Mouse (Mus musculus) midbrain, embryonic 12.5 days (tissue): ENCODE results near the gene Mnx1. TPM values are rescaled to one million over a fixed set of nuclear protein-coding genes. Genes with fewer than 3 reads are reported as not detected.

Source experiments
- ATAC-seq: fragments of 200-750 bp; cut with Nextera tagmentation; 2 replicates; pipeline ENCODE4 v1.8.0; 2017; ENCODE audit warnings: low read depth, moderate TSS enrichment, moderate library complexity; ENCODE audit not compliant: low FRiP score
- H3K27ac ChIP-seq: fragments of 300-500 bp; sonication (generic); replicated peaks from 2 replicates; pipeline ENCODE4 v1.5.1; 2016; ENCODE audit warnings: mild to moderate bottlenecking
- H3K27me3 ChIP-seq: fragments of 300-500 bp; sonication (generic); 2 replicates; pipeline ENCODE4 v1.6.1; 2016; ENCODE audit warnings: mild to moderate bottlenecking
- H3K36me3 ChIP-seq: fragments of 300-500 bp; sonication (generic); 2 replicates; pipeline ENCODE4 v1.6.1; 2016
- H3K4me1 ChIP-seq: fragments of 300-500 bp; sonication (generic); 2 replicates; pipeline ENCODE4 v1.6.1; 2016
- H3K4me2 ChIP-seq: fragments of 300-500 bp; sonication (generic); replicated peaks from 2 replicates; pipeline ENCODE4 v1.6.1; 2016; ENCODE audit warnings: mild to moderate bottlenecking, moderate library complexity
- H3K4me3 ChIP-seq: fragments of 300-500 bp; sonication (generic); 2 replicates; pipeline ENCODE4 v1.5.1; 2016; ENCODE audit warnings: mild to moderate bottlenecking
- H3K9ac ChIP-seq: fragments of 300-500 bp; sonication (generic); replicated peaks from 2 replicates; pipeline ENCODE4 v1.6.1; 2016; ENCODE audit warnings: mild to moderate bottlenecking, moderate library complexity
- H3K9me3 ChIP-seq: fragments of 300-500 bp; sonication (generic); 2 replicates; pipeline ENCODE4 v1.6.1; 2016; ENCODE audit warnings: mild to moderate bottlenecking
- WGBS: fragments of 180-500 bp; shearing (Covaris S2); methylation state at CpG from one replicate; pipeline ENCODE4 v1.1.7; 2016; 5-methylcytosine and 5-hydroxymethylcytosine counted together
- polyA plus RNA-seq: library from polyadenylated mRNA; unstranded; fragments of >200 nt; fragmentation: Nextera tagmentation; extraction: Ambion mirVana; gene quantifications from 2 replicates; pipeline ENCODE4 v1.2.1, GENCODE M21; 2016

Gene Mnx1
- polyA plus RNA-seq, 1 experiment from 2014 or later: not detected

- H3K36me3 ChIP-seq: no peaks in the 10 kb centered on the region
- no peaks in the 10 kb centered on the region for H3K9me3 ChIP-seq
- no peak overlapping the region for H3K9ac ChIP-seq
- H3K27ac ChIP-seq: no peak overlapping the region
- peaks cover 16% of the 10 kb centered on the region for H3K4me1 ChIP-seq
- no peak overlapping the region for H3K4me2 ChIP-seq
- no peak overlapping the region for H3K4me3 ChIP-seq
- under 1% methylated on average over 5 of the region's 5 CpGs for WGBS
- peaks cover 100% of the 10 kb centered on the region for H3K27me3 ChIP-seq
- ATAC-seq: no peak
Observed at GRCm38 (mm10) chr5:29475556-29475955, 2.7 kb downstream of the Mnx1 start.

DNA sequence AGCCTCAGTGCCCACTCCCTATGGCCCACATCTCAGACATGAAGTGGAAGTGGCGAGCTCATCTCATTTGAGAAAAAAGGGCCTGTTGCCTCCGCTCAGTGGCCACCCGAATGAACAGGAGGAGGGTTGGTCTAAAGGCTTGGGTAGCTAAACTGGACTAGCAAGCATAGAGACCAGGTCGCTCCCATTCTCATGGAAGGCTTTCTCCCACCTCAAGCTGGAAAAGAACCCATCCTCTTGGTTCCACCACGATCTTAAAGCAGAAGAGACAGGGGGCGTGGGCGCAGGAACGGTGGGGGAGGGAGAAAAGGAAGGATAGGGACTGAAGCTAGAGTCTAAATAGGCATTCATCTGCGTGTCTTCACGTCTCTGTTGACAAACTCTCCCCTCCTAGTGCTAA, 3.2 kb downstream of the Mnx1 start:
- Histone ChIP-seq H3K4me3 (no peak overlapping the region), H3K27ac (no peak overlapping the region), H3K36me3 (no peaks in the 10 kb centered on the region), H3K27me3 (peaks cover 100% of the 10 kb centered on the region), H3K9ac (no peak overlapping the region), H3K9me3 (no peaks in the 10 kb centered on the region), H3K4me2 (no peak overlapping the region), H3K4me1 (peaks cover 16% of the 10 kb centered on the region)
- no peak for ATAC-seq
- 2% methylated on average over 10 of the region's 10 CpGs for WGBS

DNA sequence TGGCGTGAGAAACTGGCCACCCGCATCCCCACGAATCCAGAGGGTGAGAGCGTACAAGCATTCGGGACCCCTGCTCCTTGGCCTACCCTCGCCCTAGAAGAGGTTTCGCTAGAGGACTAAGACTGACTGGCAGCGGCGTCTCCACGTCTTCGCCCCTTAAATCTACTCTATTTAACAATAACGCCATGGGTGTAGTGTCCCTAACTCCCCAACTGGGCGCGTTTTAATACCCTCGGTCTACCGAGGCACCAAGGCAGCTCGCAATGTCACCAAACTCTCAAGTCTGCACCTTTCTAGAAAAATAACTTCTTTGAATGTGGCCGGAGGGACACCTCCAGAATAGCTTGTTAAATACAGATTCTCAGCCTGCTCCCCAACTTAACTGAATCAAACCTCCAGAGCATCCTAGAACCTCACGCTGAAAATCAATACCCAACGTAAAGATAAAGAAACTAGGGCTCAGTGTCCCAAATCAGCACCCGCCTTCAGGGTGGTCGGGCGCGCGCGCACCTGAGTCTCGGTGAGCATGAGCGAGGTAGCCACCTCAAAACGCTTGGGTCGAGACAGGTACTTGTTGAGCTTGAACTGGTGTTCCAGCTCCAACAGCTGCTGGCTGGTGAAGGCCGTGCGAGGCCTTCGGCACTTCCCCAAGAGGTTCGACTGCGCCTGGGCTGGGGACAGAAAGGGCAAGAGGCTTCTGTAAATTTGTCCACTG, 3.9 kb downstream of the Mnx1 start:
- Histone ChIP-seq H3K4me2 (no peak overlapping the region), H3K4me3 (no peak overlapping the region), H3K36me3 (no peaks in the 10 kb centered on the region), H3K27ac (no peak overlapping the region), H3K9me3 (no peaks in the 10 kb centered on the region), H3K4me1 (peaks cover 16% of the 10 kb centered on the region), H3K9ac (no peak overlapping the region), H3K27me3 (peaks cover 100% of the 10 kb centered on the region)
- no peak for ATAC-seq
- WGBS: 1% methylated on average over 35 of the region's 35 CpGs

DNA sequence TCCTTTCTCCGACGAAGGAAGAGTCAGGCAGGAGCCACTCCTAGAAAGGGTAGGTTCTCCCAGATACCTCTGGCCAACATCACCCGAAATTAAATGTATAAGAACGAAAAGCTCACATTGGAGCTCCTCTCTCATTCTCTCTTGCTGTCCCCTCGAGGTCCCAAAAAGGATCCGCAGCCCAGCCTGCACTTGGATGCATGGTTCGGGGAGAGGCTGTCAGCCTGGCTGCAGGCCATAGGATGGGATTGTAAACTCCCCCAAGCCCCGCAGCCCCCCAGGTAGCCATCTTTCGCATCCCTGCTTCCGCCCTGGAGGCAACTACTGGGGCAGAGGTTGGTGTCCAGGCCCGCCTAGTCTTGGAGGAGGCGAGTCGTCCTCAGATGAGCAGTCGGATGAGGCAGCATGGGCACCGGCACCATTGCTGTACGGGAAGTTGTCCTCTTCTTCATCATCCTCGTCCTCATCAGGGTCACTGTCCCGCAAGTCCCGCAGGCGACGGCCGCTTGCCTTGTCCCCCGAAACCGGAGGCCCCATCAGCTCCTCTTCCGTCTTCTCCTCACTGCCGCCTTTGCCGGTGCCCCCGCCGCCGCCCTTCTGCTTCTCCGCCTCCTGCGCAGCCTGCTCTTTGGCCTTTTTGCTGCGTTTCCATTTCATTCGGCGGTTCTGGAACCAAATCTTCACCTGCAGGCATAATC, 4.6 kb downstream of the Mnx1 start:
- Histone ChIP-seq H3K36me3 (no peaks in the 10 kb centered on the region), H3K4me1 (peaks cover 16% of the 10 kb centered on the region), H3K27ac (no peak overlapping the region), H3K4me3 (no peak overlapping the region), H3K9ac (no peak overlapping the region), H3K4me2 (no peak overlapping the region), H3K27me3 (peaks cover 100% of the 10 kb centered on the region), H3K9me3 (no peaks in the 10 kb centered on the region)
- ATAC-seq: no peak
- under 1% methylated on average over 35 of the region's 35 CpGs for WGBS

GRCm38 (mm10) chr5:29471855-29472665, 6.2 kb downstream of the Mnx1 start:
- WGBS: 1% methylated on average over 22 of the region's 22 CpGs
- Histone ChIP-seq H3K4me1 (peaks cover 12% of the 10 kb centered on the region), H3K4me2 (no peak overlapping the region), H3K27me3 (peaks cover 100% of the 10 kb centered on the region), H3K27ac (no peak overlapping the region), H3K9ac (no peak overlapping the region), H3K36me3 (no peaks in the 10 kb centered on the region), H3K9me3 (no peaks in the 10 kb centered on the region), H3K4me3 (no peak overlapping the region)
- ATAC-seq: no peak

DNA sequence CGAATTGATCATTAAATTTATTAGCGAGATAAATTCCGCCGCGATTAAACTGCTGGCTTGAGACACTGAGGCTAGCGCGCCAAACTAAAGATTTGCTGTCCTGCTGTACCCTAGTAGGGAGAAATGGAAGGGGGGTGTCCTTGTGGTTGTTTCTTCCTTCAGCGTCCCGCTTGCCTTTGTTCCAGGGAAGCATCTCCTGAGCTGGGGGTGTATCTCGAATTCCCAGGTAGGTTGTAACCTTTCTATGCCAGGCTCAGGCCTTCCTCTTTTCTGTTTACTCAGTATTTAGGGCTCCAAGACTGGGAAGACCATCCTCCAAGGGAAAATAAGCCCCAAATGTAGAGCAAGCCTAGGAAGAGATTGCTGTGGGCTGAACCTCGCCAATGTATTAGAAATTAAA, 6.9 kb downstream of the Mnx1 start:
- Histone ChIP-seq H3K27ac (no peak overlapping the region), H3K4me1 (peaks cover 12% of the 10 kb centered on the region), H3K36me3 (no peaks in the 10 kb centered on the region), H3K9me3 (no peaks in the 10 kb centered on the region), H3K9ac (no peak overlapping the region), H3K4me3 (no peak overlapping the region), H3K4me2 (no peak overlapping the region), H3K27me3 (peaks cover 100% of the 10 kb centered on the region)
- under 1% methylated on average over 11 of the region's 11 CpGs for WGBS
- no peak for ATAC-seq

DNA sequence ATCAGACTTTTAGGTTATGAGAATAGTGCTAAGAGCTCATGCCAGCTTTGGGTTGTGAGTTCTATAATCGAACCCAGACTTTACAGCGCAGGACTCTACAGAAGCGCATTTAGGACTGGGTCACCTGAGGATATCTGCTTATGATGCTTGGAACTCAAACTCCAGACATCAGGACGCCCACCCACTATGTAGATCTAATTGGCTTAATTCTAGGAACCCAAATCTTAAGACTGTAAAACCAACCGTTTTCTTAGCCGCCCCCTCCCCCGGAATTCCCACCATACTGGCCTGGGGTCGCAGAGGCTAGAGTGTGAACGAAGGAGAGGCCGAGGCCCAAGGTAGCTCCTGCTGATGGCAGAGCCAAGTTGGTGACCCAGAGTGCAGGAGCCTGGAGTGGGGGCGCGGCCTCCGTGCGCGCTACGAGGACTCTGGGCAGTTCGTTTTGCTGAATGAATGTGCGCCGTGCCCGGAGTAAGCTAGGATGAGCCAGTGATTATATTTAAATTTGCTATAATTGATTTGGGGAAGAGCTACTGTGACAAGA, 7.3 kb downstream of the Mnx1 start:
- H3K27me3 ChIP-seq: peaks cover 100% of the 10 kb centered on the region
- no peak for ATAC-seq
- no peak overlapping the region for H3K4me3 ChIP-seq
- H3K4me1 ChIP-seq: peaks cover 12% of the 10 kb centered on the region
- 2% methylated on average over 20 of the region's 20 CpGs for WGBS
- no peak overlapping the region for H3K9ac ChIP-seq
- no peaks in the 10 kb centered on the region for H3K9me3 ChIP-seq
- H3K4me2 ChIP-seq: no peak overlapping the region
- no peak overlapping the region for H3K27ac ChIP-seq
- H3K36me3 ChIP-seq: no peaks in the 10 kb centered on the region

DNA sequence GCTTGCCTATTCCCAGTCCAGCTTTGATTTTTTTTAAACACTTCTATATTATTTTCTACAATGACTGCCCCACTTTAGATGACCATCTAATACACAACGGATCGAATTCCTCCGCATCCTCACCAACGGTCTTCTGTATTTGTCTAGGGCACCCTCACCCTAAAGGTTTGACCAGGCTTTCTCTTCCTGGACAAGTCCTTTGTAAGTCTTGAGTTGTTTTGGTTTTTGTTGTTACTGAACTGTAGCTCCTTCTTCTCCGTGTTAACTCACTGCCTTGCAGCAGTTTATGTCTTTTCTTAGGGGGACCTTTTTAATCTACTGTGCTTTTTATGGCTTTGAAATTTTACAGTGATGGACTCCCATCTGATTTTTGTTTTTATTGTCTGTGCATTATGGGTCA, 8.0 kb downstream of the Mnx1 start:
- ATAC-seq: no peak
- H3K4me2 ChIP-seq: no peak overlapping the region
- H3K27ac ChIP-seq: no peak overlapping the region
- no peak overlapping the region for H3K4me3 ChIP-seq
- H3K4me1 ChIP-seq: peaks cover 12% of the 10 kb centered on the region
- 9% methylated on average over 5 of the region's 5 CpGs for WGBS
- H3K9me3 ChIP-seq: no peaks in the 10 kb centered on the region
- H3K27me3 ChIP-seq: peaks cover 100% of the 10 kb centered on the region
- no peak overlapping the region for H3K9ac ChIP-seq
- no peaks in the 10 kb centered on the region for H3K36me3 ChIP-seq

GRCm38 (mm10) chr5:29469501-29469900, 8.8 kb downstream of the Mnx1 start:
- H3K9me3 ChIP-seq: no peaks in the 10 kb centered on the region
- H3K27me3 ChIP-seq: peaks cover 93% of the 10 kb centered on the region
- no peak for ATAC-seq
- H3K9ac ChIP-seq: no peak overlapping the region
- H3K36me3 ChIP-seq: no peaks in the 10 kb centered on the region
- 7% methylated on average over 4 of the region's 4 CpGs for WGBS
- H3K4me2 ChIP-seq: no peak overlapping the region
- H3K4me1 ChIP-seq: peaks cover 11% of the 10 kb centered on the region
- no peak overlapping the region for H3K4me3 ChIP-seq
- no peak overlapping the region for H3K27ac ChIP-seq

GRCm38 (mm10) chr5:29468351-29469065, 9.8 kb downstream of the Mnx1 start:
- 2% methylated on average over 17 of the region's 17 CpGs for WGBS
- Histone ChIP-seq H3K4me3 (peak overlapping the region; percentile 38), H3K27me3 (peaks cover 83% of the 10 kb centered on the region), H3K4me2 (peak overlapping the region; percentile 58), H3K9ac (no peak overlapping the region), H3K27ac (no peak overlapping the region), H3K9me3 (no peaks in the 10 kb centered on the region), H3K36me3 (no peaks in the 10 kb centered on the region), H3K4me1 (peaks cover 10% of the 10 kb centered on the region)
- ATAC-seq: no peak

GRCm38 (mm10) chr5:29467489-29468350, 10.6 kb downstream of the Mnx1 start:
- Histone ChIP-seq H3K4me3 (peak overlapping the region; percentile 38), H3K4me2 (peak overlapping the region; percentile 58), H3K4me1 (peaks cover 10% of the 10 kb centered on the region), H3K9me3 (no peaks in the 10 kb centered on the region), H3K27me3 (peaks cover 75% of the 10 kb centered on the region), H3K9ac (peak overlapping the region; percentile 38; the same call in 1 of the 2 replicates), H3K36me3 (no peaks in the 10 kb centered on the region), H3K27ac (no peak overlapping the region)
- ATAC-seq: 0 out of 2 replicates have a peak, but pooled peaks have one; percentile 44
- 2% methylated on average over 67 of the region's 67 CpGs for WGBS
